Mouse (Mus musculus): ENCODE results near the gene Qdpr. TPM values are rescaled to one million over a fixed set of nuclear protein-coding genes. Genes with fewer than 3 reads are reported as not detected.
"Not testable (repeated sequence)": the region's sequence is repeated elsewhere in the genome, so short reads cannot be mapped to it uniquely, and the experiment has no call there.

Qdpr gene
- polyA plus RNA-seq, 1 experiment = 95.1 TPM

DNA sequence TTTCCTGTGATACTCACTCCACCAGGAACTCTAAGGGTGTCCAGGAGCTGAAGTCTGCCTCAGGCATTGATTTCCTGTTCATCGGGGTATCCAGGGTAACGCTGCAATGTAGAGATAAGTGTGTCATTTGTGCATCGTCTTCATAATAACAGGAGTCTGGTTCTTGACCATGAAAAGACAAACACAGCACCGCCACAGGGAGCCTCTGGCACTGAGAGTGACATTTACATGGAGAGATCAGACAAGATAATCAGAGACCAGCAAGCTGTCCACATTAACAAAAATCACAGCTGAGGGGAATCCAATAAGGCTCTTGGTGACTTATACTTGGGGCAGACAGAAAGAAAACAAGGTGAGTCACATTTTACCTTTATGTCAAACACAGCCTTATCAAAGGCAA is 12.2 kb downstream of the Qdpr start:
- H3K4me3 ChIP-seq (ENCODE audit: low read depth, low read length) = no peak overlapping the region
- no peaks in the 10 kb centered on the region for H3K4me1 ChIP-seq (ENCODE audit: control insufficient read depth, insufficient read depth, low read length)
- H3K9me3 ChIP-seq (replicated peaks; ENCODE audit: control insufficient read depth, insufficient read depth, low read length, poor library complexity, severe bottlenecking) = no peaks in the 10 kb centered on the region
- H3K36me3 ChIP-seq (ENCODE audit: control insufficient read depth, insufficient read depth, low read length, poor library complexity, severe bottlenecking) = peaks cover 29% of the 10 kb centered on the region
- H3K9ac ChIP-seq (ENCODE audit: low read depth, poor library complexity, severe bottlenecking) = no peak overlapping the region
- H3K27ac ChIP-seq (ENCODE audit: insufficient read depth, low read length) = no peak overlapping the region
- no peak for TF ChIP-seq CTCF (IDR thresholded peaks at IDR 0.05; ENCODE audit: low read depth, low read length)
- TF ChIP-seq EP300 (IDR thresholded peaks at IDR 0.05; ENCODE audit: insufficient read depth, low read depth, low read length) = no peak
- no peak for TF ChIP-seq POLR2A (IDR thresholded peaks at IDR 0.05; ENCODE audit: insufficient read depth, low read length)
- H3K27me3 ChIP-seq (ENCODE audit: control insufficient read depth, insufficient read depth, low read length, poor library complexity, severe bottlenecking) = no peaks in the 10 kb centered on the region

DNA sequence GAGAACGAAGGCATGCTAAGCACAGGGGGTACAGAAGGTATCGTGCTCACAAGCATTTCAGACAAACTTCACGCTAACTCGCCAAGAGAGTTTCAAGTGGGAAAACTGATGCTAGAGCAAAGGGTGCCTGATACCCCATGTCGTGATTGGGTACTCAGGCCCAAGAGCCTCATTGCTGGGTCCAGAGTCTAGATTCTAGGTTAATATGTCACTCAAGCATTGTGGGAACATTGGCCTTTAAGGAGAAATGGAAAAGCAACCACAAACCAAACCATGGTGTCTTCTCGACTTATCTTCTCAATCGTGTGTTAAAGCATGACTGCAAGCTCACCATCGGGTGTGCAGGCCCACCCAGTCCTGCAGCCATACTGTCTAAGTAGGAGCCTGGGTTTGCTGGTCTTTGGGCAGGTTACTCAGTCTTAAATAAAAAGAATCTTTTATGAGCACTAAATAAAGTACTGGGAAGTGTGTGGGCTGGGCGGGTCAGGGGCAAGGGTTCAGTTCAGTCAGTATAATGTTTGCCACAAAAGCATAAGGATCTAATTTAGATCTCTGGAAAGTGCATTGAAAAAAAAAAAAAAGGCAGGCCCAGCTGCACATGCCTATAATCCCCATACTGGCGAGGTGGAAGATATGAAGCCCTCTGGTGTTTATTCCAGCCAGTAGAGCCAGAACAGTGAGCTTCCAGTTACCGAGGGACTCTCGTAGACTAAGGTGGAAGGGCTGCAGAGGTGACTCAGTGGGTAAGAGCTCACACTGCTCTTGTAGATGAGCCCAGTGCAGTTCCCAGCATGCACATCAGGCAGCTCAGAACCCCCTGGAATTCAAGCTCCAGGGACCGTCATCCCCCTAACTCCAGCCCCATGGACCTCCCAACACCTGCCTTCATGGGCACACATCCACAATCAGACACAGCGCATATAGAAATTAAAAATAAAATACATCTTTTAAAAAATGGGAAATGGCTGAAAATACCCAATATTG is 13.8 kb downstream of the Qdpr start:
- Histone ChIP-seq H3K27me3 (ENCODE audit: control insufficient read depth, insufficient read depth, low read length, poor library complexity, severe bottlenecking) (no peaks in the 10 kb centered on the region), H3K36me3 (ENCODE audit: control insufficient read depth, insufficient read depth, low read length, poor library complexity, severe bottlenecking) (peaks cover 27% of the 10 kb centered on the region), H3K9me3 (replicated peaks; ENCODE audit: control insufficient read depth, insufficient read depth, low read length, poor library complexity, severe bottlenecking) (no peaks in the 10 kb centered on the region), H3K9ac (ENCODE audit: low read depth, poor library complexity, severe bottlenecking) (no peak overlapping the region), H3K27ac (ENCODE audit: insufficient read depth, low read length) (no peak overlapping the region), H3K4me1 (ENCODE audit: control insufficient read depth, insufficient read depth, low read length) (no peaks in the 10 kb centered on the region), H3K4me3 (ENCODE audit: low read depth, low read length) (no peak overlapping the region)
- TF ChIP-seq POLR2A (IDR thresholded peaks at IDR 0.05; ENCODE audit: insufficient read depth, low read length) (no peak), CTCF (IDR thresholded peaks at IDR 0.05; ENCODE audit: low read depth, low read length) (no peak), EP300 (IDR thresholded peaks at IDR 0.05; ENCODE audit: insufficient read depth, low read depth, low read length) (no peak)

DNA sequence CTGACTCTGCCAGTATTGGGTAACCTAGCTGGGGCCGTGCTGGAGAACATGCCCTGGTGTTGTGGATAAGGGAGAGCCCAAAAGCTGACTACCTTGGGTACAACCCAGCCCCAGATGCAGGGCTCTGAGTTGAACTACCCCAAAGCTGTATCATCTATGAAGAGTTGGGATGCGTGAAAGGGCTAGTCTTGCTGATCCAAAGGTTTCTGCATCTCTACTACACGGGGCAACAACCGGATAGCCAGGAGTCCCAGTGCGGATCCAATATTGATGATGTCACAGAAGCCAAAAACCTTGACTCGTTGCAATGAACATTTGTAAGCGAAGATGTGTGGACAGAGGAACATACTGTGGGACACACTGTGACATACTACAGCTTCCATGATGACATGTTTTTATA is 22.1 kb downstream of the Qdpr start:
- Histone ChIP-seq H3K9ac (ENCODE audit: low read depth, poor library complexity, severe bottlenecking) (no peak overlapping the region), H3K4me3 (ENCODE audit: low read depth, low read length) (no peak overlapping the region), H3K9me3 (replicated peaks; ENCODE audit: control insufficient read depth, insufficient read depth, low read length, poor library complexity, severe bottlenecking) (peaks cover 3% of the 10 kb centered on the region; the same call in 1 of the 2 replicates), H3K36me3 (ENCODE audit: control insufficient read depth, insufficient read depth, low read length, poor library complexity, severe bottlenecking) (0 out of 2 replicates have a peak, but pooled peaks cover 3% of the 10 kb centered on the region), H3K27ac (ENCODE audit: insufficient read depth, low read length) (no peak overlapping the region), H3K27me3 (ENCODE audit: control insufficient read depth, insufficient read depth, low read length, poor library complexity, severe bottlenecking) (no peaks in the 10 kb centered on the region), H3K4me1 (ENCODE audit: control insufficient read depth, insufficient read depth, low read length) (peaks cover 2% of the 10 kb centered on the region)
- no peak for TF ChIP-seq POLR2A (IDR thresholded peaks at IDR 0.05; ENCODE audit: insufficient read depth, low read length)
- no peak for TF ChIP-seq CTCF (IDR thresholded peaks at IDR 0.05; ENCODE audit: low read depth, low read length)
- no peak for TF ChIP-seq EP300 (IDR thresholded peaks at IDR 0.05; ENCODE audit: insufficient read depth, low read depth, low read length)

DNA sequence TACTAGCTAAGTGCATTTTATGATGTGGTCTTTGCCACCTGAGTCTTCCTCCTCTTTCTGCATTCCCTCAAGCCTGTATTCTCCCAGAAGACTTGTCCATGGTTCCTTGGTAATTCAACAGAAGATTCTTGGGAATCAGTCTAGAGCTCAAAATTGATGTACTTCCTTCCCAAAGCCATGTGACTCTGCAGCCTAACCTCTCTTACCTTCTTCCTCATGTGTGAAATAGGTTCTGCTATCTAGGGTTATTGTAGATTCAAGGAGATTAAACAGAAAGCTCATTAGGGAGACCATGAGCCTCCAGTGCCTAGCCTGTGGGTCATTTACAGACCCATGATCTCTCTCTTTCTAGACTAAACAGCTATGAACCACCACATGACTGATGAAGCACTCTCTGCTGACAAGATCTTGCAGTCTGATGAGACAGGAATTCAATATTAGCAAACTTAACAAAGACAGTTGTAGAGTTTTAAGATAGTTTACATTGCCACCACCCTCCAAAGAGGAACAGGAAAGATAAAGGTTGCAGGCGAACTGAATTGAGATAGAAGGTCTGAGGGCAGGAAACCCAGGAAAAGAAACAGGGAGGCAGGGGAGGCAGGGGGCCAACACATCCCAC is 23.5 kb downstream of the Qdpr start:
- H3K9ac ChIP-seq (ENCODE audit: low read depth, poor library complexity, severe bottlenecking) = no peak overlapping the region
- H3K4me3 ChIP-seq (ENCODE audit: low read depth, low read length) = no peak overlapping the region
- no peaks in the 10 kb centered on the region for H3K27me3 ChIP-seq (ENCODE audit: control insufficient read depth, insufficient read depth, low read length, poor library complexity, severe bottlenecking)
- peaks cover 3% of the 10 kb centered on the region; the same call in 1 of the 2 replicates for H3K9me3 ChIP-seq (replicated peaks; ENCODE audit: control insufficient read depth, insufficient read depth, low read length, poor library complexity, severe bottlenecking)
- TF ChIP-seq CTCF (IDR thresholded peaks at IDR 0.05; ENCODE audit: low read depth, low read length) (no peak), EP300 (IDR thresholded peaks at IDR 0.05; ENCODE audit: insufficient read depth, low read depth, low read length) (no peak), POLR2A (IDR thresholded peaks at IDR 0.05; ENCODE audit: insufficient read depth, low read length) (no peak)
- peak overlapping the region; percentile 51; the same call in 1 of the 2 replicates for H3K27ac ChIP-seq (ENCODE audit: insufficient read depth, low read length)
- H3K4me1 ChIP-seq (ENCODE audit: control insufficient read depth, insufficient read depth, low read length) = peaks cover 2% of the 10 kb centered on the region
- no peaks in the 10 kb centered on the region for H3K36me3 ChIP-seq (ENCODE audit: control insufficient read depth, insufficient read depth, low read length, poor library complexity, severe bottlenecking)

DNA sequence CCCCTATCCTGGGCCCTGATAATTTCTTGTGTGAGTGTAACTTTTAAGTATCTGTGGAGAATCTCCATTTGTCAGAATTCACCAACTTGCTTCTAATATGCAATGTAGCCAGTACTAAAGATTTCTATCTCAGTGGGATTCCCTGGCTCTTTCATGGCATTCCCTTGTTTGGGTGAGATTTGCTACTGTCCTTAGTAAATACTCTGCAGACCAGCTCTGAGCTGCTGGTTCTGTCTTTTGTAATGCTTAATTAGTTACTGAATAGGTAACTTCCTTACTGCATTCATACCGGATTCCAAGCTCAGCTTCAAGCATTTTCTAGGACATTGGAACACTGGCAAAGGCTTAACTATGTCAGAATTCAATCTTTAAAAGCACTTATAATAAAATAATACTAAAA is 24.3 kb downstream of the Qdpr start:
- not testable (repeated sequence) for H3K4me3 ChIP-seq (ENCODE audit: low read depth, low read length); H3K9me3 ChIP-seq (replicated peaks; ENCODE audit: control insufficient read depth, insufficient read depth, low read length, poor library complexity, severe bottlenecking); H3K9ac ChIP-seq (ENCODE audit: low read depth, poor library complexity, severe bottlenecking); H3K4me1 ChIP-seq (ENCODE audit: control insufficient read depth, insufficient read depth, low read length); H3K36me3 ChIP-seq (ENCODE audit: control insufficient read depth, insufficient read depth, low read length, poor library complexity, severe bottlenecking); H3K27me3 ChIP-seq (ENCODE audit: control insufficient read depth, insufficient read depth, low read length, poor library complexity, severe bottlenecking)
- peak overlapping the region; percentile 28; the same call in 1 of the 2 replicates for H3K27ac ChIP-seq (ENCODE audit: insufficient read depth, low read length)
